Mouse (Mus musculus) embryonic facial prominence, embryonic 11.5 days (tissue): ENCODE results near the gene Lfng. TPM values are rescaled to one million over a fixed set of nuclear protein-coding genes. Genes with fewer than 3 reads are reported as not detected.

Source experiments
- ATAC-seq: fragments of 200-750 bp; cut with Nextera tagmentation; replicated peaks from 2 replicates; pipeline ENCODE4 v1.8.0; 2017; ENCODE audit warnings: low read depth; ENCODE audit not compliant: insufficient number of reproducible peaks, low FRiP score, low TSS enrichment
- DNase-seq: peaks from one replicate; pipeline ENCODE4 v3.0.0-alpha.2; 2015; ENCODE audit warnings: low spot score
- H3K27ac ChIP-seq: fragments of 300-500 bp; sonication (generic); replicated peaks from 2 replicates; pipeline ENCODE4 v1.5.1; 2014; ENCODE audit warnings: mild to moderate bottlenecking, low read depth, low read length, control low read depth
- H3K27me3 ChIP-seq: fragments of 300-500 bp; sonication (generic); 2 replicates; pipeline ENCODE4 v1.6.1; 2014; ENCODE audit warnings: mild to moderate bottlenecking, low read length, moderate library complexity, mixed read lengths; ENCODE audit not compliant: control insufficient read depth, insufficient read depth
- H3K36me3 ChIP-seq: fragments of 300-500 bp; sonication (generic); replicated peaks from 2 replicates; pipeline ENCODE4 v1.6.1; 2014; ENCODE audit warnings: low read depth, mild to moderate bottlenecking, low read length, moderate library complexity, mixed read lengths; ENCODE audit not compliant: control insufficient read depth, insufficient read depth
- H3K4me1 ChIP-seq: fragments of 300-500 bp; sonication (generic); 2 replicates; pipeline ENCODE4 v1.6.1; 2014; ENCODE audit warnings: low read length, mixed read lengths; ENCODE audit not compliant: control insufficient read depth, insufficient read depth
- H3K4me2 ChIP-seq: fragments of 300-500 bp; sonication (generic); 2 replicates; pipeline ENCODE4 v1.6.1; 2014; ENCODE audit warnings: low read depth, mild to moderate bottlenecking, control low read depth, low read length, moderate library complexity
- H3K4me3 ChIP-seq: fragments of 300-500 bp; sonication (generic); 2 replicates; pipeline ENCODE4 v1.5.1; 2014; ENCODE audit warnings: low read depth, low read length, control low read depth
- H3K9ac ChIP-seq: fragments of 300-500 bp; sonication (generic); replicated peaks from 2 replicates; pipeline ENCODE4 v1.6.1; 2014; ENCODE audit warnings: mild to moderate bottlenecking, control low read depth, low read length
- H3K9me3 ChIP-seq: fragments of 300-500 bp; sonication (generic); replicated peaks from 2 replicates; pipeline ENCODE4 v1.6.1; 2016; ENCODE audit warnings: mild to moderate bottlenecking, low read length, inconsistent platforms, mixed read lengths; ENCODE audit not compliant: control insufficient read depth
- WGBS: fragments of 180-500 bp; shearing (Covaris S2); extraction: QIAGEN DNeasy Blood & Tissue Kit; methylation state at CpG from one replicate; pipeline ENCODE4 v1.1.7; 2014; 5-methylcytosine and 5-hydroxymethylcytosine counted together
- polyA plus RNA-seq: library from polyadenylated mRNA; unstranded; fragments of >200 nt; fragmentation: Nextera tagmentation; extraction: Ambion mirVana; gene quantifications from 2 replicates; pipeline ENCODE4 v1.2.1, GENCODE M21; 2014

Lfng gene
- polyA plus RNA-seq, 1 experiment from 2014 or later: 13.3 TPM

DNA sequence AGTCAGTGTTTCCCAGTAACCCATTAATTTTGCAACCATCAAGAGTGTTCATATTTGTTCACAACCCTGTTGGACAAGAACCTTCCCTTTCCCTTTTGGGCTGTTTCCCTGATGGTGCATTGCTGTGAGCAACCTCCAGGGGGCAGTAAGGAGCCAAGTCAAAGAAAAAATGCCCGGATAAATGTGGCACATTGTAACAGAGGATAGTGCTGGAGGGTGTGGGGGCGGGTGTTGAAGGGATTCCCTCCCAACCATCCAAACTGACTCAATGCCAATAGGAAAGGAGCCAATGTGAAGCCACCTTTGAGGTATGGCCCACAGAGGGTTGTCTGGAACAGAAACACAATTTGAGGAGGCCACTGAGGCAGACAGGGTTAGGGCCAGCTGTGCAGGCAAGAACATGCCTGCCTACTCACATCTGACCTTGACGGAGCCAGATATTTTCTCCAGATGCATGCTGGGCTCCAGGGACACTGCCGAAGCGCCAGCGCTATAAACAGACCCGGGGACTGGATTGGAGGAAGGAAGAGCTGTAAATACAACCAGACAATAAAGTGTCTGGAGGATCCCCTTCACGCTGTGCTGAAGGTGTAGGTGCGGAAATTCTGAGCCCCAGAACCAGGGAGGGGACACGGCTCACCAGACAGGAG is 38.7 kb upstream of the Lfng start:
- no peak overlapping the region for H3K27ac ChIP-seq
- H3K9me3 ChIP-seq: no peaks in the 10 kb centered on the region
- H3K4me3 ChIP-seq: no peak overlapping the region
- no peaks in the 10 kb centered on the region for H3K36me3 ChIP-seq
- no peak overlapping the region for H3K4me2 ChIP-seq
- no peaks in the 10 kb centered on the region; the same call in 1 of the 2 replicates for H3K4me1 ChIP-seq
- no peaks in the 10 kb centered on the region for H3K27me3 ChIP-seq
- DNase-seq: peak; percentile 73
- ATAC-seq: no peak
- H3K9ac ChIP-seq: no peak overlapping the region
- WGBS: 54% methylated on average over 10 of the region's 10 CpGs

DNA sequence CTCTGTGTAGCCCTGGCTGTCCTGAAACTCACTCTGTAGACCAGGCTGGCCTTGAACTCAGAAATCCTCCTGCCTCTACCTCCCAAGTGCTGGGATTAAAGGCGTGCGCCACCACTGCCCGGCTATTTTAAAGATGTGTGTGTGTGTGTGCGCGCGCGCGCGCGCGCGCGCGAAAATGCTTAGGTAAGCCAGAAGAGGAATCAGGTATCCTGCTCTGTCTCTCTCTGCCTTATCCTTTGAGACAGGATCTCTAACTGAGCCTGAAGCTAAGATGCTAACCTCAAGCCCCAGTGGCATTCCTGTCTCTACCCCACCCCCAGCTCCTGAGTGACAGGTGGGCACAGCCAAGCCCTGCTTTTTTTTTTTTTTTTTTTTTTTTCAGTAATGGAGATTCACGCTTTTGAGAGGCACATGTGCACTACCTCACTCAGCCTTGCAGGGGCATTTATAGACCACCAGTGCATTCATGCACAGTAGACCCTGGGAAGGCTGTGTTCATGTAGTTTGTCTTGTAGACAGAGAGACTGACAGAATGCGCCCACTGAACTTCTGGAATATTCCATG is 38.0 kb upstream of the Lfng start:
- DNase-seq (no peak), ATAC-seq (no peak)
- no peaks in the 10 kb centered on the region for H3K9me3 ChIP-seq
- no peaks in the 10 kb centered on the region for H3K27me3 ChIP-seq
- WGBS: 81% methylated on average over 16 of the region's 16 CpGs
- H3K27ac ChIP-seq: no peak overlapping the region
- H3K4me1 ChIP-seq: no peaks in the 10 kb centered on the region; the same call in 1 of the 2 replicates
- no peak overlapping the region for H3K4me3 ChIP-seq
- H3K9ac ChIP-seq: no peak overlapping the region
- H3K4me2 ChIP-seq: no peak overlapping the region
- no peaks in the 10 kb centered on the region for H3K36me3 ChIP-seq

DNA sequence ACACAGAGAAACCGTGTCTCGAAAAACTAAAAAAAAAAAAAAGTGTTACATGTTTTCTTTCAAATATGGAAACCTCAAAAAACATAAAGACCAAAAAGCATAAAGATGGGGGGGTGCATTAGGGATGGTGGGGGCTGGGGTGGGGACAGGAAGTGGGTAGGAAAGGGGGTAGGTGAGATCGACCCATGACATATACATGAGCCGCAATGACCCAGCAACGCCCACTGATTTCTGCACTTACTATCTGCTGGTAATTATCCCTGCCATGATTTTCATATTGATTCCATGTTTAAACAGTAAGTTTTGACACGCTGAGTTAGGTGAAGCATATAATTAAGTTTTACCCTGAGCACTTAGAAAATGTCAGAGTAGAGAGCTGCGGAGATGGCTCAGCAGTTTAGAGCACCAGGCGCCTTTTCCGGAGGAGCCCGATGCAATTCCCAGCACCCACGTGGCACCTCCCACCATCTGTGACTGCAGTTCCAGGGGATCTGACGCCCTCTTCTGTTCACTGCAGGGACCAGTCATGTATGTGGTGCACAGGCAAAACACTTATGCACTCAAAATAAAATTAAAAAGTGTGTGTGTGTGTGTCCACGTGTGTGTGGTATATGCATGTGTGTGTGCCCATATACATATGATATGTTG is 36.8 kb upstream of the Lfng start:
- no peaks in the 10 kb centered on the region; the same call in 1 of the 2 replicates for H3K4me1 ChIP-seq

DNA sequence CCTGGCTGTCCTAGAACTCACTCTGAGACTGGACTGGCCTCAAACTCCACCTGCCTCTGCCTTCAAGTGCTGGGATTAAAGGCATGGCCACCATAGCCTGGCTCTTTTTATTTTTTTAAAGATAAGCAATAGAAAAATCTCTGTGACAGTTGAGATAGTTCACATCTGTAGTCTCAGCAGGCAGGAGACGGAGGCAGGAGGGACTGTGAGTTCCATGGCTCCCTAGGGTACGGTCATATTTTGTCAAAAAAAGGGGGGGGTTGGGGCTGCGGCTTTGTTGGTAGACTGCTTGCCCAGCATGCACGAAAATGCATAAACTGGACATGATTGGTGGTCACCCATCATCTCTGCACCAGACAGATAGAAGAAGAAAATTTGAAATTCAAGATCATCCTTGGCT is 35.9 kb upstream of the Lfng start:
- no peak for DNase-seq
- Histone ChIP-seq H3K4me2 (no peak overlapping the region), H3K4me1 (no peaks in the 10 kb centered on the region; the same call in 1 of the 2 replicates), H3K36me3 (no peaks in the 10 kb centered on the region), H3K27ac (no peak overlapping the region), H3K4me3 (no peak overlapping the region), H3K9ac (no peak overlapping the region), H3K27me3 (no peaks in the 10 kb centered on the region), H3K9me3 (no peaks in the 10 kb centered on the region)
- no peak for ATAC-seq
- 71% methylated on average over 4 of the region's 4 CpGs for WGBS

More for the DNA sequence above, 36.8 kb upstream of the Lfng start:
- Histone ChIP-seq H3K4me3 (no peak overlapping the region), H3K9me3 (no peaks in the 10 kb centered on the region), H3K9ac (no peak overlapping the region), H3K4me2 (no peak overlapping the region), H3K27me3 (no peaks in the 10 kb centered on the region), H3K27ac (no peak overlapping the region), H3K36me3 (no peaks in the 10 kb centered on the region)
- WGBS: 88% methylated on average over 13 of the region's 13 CpGs
- ATAC-seq: no peak
- DNase-seq: no peak

DNA sequence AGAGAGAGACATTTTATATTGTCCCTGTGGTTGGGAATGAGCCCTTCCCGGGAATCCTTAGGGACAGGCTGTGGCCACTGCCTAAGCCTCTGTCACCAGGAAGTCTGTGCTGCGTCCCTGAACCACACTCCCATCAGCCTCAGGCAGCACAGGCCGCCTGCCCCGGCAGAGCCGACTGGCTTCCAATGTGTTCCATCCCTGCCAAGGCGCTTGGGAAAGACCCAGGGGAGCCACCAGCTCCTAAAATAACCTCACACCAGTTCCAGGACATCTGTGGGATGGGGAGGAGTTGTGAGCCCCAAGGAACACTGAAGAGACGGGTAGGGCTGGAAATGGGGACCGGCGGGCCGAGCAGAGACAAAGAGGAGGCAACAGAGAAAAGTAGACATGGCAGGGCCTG is 35.4 kb upstream of the Lfng start:
- Histone ChIP-seq H3K4me3 (no peak overlapping the region), H3K27ac (no peak overlapping the region), H3K27me3 (no peaks in the 10 kb centered on the region), H3K4me2 (no peak overlapping the region), H3K9ac (no peak overlapping the region), H3K4me1 (no peaks in the 10 kb centered on the region; the same call in 1 of the 2 replicates), H3K36me3 (no peaks in the 10 kb centered on the region), H3K9me3 (no peaks in the 10 kb centered on the region)
- 58% methylated on average over 9 of the region's 10 CpGs for WGBS
- ATAC-seq (no peak), DNase-seq (no peak)

DNA sequence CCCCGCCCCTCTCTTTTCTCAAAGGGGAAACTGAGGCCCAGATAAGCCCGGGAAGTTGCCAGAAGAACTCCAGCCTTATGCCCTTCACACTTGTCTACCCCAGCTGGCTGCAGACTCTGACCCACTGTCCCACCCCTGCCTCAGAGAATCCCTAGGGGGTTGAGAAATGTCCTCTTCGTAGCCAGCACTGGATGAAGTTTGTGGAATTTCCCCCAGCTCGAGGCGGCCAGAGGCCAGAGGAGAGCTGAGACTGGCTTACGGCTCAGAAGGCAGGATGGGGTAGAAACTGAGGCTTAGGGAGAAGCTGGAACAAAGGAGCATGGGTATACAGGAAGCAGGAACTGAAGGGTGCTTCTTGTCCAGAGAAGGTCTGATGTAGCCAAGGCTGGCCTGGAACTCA is 34.5 kb upstream of the Lfng start:
- Histone ChIP-seq H3K4me1 (no peaks in the 10 kb centered on the region; the same call in 1 of the 2 replicates), H3K4me2 (no peak overlapping the region), H3K4me3 (no peak overlapping the region), H3K9ac (no peak overlapping the region), H3K9me3 (no peaks in the 10 kb centered on the region), H3K27ac (no peak overlapping the region), H3K27me3 (no peaks in the 10 kb centered on the region), H3K36me3 (no peaks in the 10 kb centered on the region)
- ATAC-seq (no peak), DNase-seq (no peak)
- WGBS: 72% methylated on average over 6 of the region's 6 CpGs

DNA sequence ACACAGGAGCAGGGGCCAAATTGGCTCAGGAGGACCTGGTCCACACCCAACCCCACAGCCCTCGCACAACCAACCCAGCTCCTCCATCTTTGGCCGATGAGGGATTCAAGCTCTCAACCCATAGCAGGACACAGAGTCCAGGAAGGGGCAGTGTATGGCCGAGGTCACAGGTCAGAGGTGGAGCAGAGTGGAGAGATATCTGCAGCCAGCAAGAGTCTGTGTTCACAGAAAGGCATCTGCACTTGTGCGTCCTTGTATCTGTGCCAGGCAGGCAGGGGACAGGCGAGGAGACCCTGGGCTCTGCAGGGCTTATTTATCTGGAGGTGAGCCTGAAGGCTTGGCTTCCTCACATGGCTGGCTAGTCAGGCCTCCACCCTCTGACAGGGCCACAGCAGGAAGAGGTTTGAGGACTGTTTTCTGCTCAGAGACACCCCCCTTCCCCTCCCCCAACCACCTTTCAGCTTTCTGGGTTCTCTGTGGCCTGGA is 31.7 kb upstream of the Lfng start:
- no peak overlapping the region for H3K4me2 ChIP-seq
- H3K9ac ChIP-seq: no peak overlapping the region
- no peaks in the 10 kb centered on the region for H3K27me3 ChIP-seq
- ATAC-seq: no peak
- no peaks in the 10 kb centered on the region for H3K36me3 ChIP-seq
- no peak overlapping the region for H3K27ac ChIP-seq
- DNase-seq: no peak
- no peaks in the 10 kb centered on the region for H3K9me3 ChIP-seq
- WGBS: 53% methylated on average over 5 of the region's 5 CpGs
- no peak overlapping the region for H3K4me3 ChIP-seq
- H3K4me1 ChIP-seq: peaks cover 7% of the 10 kb centered on the region

GRCm38 (mm10) chr5:140579221-140579620 is 27.9 kb upstream of the Lfng start:
- no peaks in the 10 kb centered on the region for H3K36me3 ChIP-seq
- H3K27me3 ChIP-seq: no peaks in the 10 kb centered on the region
- H3K4me1 ChIP-seq: peaks cover 11% of the 10 kb centered on the region
- H3K9me3 ChIP-seq: no peaks in the 10 kb centered on the region
- ATAC-seq (no peak), DNase-seq (no peak)
- WGBS: 34% methylated on average over 9 of the region's 9 CpGs
- H3K9ac ChIP-seq: peak overlapping the region; percentile 19; the same call in 1 of the 2 replicates
- H3K4me2 ChIP-seq: no peak overlapping the region
- H3K4me3 ChIP-seq: no peak overlapping the region
- 0 out of 2 replicates have a peak overlapping the region, but pooled peaks have one; percentile 5 for H3K27ac ChIP-seq
